Mouse (Mus musculus) urinary bladder, postnatal 10 days (tissue): Measurements from ENCODE around the gene Art2b.
"Not testable (repeated sequence)": the region's sequence is repeated elsewhere in the genome, so short reads cannot be mapped to it uniquely, and the experiment has no call there.

Experiments
- DNase-seq: peaks from one replicate; pipeline ENCODE4 v3.0.0; 2022; ENCODE audit warnings: low spot score

Gene Art2b

DNA sequence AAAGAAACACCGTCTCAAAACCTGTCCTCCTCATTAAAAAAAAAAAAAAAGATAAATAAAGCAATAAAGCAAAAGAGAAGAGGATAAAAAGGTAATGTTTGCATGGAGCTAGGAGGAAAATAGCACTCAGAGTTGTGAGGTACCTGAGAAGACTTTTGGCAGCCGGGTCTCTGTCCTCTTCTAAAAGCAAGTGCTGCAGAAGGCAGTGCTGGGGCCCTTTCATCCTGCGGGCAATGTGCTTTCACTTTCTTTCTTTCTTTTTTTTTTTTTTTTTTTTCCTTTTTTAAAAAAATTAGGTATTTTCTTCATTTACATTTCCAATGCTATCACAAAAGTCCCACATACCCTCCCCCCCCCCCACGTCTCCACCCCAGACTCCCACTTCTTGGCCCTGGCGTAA lies at the start of gene Art2b:
Gene Art2b, minus strand, starts transcription at position 193 of the 400 bp plus-strand sequence.
- DNase-seq, result no peak

GRCm38 (mm10) chr7:101634513-101634912 lies 49.1 kb upstream of the Art2b start:
- DNase-seq, result no peak

DNA sequence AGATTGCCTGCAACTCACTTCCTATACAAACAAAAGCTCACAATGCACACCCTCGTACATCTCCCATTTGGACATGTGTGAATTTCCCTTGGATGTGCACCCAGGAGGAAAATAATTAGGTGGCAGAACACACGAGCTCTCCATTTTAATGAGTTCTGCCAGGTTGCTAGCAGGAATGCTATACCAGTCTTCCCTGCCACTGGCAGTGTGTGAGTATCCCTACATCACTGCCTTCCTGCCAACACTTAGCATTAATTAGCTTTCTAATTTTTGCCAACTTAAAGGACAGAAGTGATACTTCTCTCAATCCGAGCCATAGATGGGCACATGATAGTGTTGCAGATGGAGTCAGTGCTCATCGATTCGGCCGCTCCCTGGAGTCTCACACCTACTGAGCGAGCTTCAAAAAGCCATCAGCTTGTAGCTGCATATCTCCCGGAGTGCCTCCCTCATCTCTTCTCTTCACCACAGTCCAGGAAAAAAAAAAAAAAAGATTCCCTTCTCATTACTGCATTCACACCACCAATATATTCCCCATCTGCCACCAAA lies 48.3 kb upstream of the Art2b start:
- DNase-seq, result no peak

DNA sequence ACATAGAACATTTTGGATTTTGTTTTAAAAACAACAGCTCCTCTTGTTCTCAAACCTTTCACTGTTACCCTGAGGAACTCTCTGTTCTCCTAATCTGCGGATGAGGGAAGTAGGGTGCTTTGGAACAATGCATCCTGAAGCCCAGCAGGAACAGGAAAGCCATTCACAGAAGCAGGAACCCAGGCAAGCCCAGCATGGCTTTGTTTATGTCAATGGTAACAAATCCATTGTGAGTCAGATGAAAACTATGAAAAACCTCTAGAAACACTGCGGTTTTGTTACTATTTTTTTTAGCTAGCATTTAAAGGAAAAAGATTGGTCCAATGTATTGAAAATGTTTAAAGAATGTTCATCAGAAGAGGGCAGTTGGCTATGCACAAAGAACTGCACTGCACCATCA lies 43.1 kb upstream of the Art2b start:
- DNase-seq, result no peak

DNA sequence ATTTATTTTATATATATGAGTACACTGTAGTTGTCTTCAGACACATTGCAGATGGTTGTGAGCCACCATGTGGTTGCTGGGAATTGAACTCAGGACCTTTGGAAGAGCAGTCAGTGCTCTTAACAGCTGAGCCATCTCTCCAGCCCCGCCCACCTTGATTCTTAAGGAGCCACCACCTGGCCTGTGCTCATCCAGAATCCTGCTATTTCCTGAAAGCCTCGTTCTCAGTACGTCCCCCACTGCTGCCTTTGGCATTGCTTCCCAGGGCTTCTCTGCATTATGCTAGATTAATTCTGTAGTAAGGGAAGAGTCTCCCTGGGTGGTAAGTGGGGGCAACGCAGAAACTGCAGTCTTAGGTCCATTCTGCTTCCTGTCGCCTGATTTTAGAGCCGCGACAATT lies 41.8 kb upstream of the Art2b start:
- DNase-seq, result not testable (repeated sequence)

DNA sequence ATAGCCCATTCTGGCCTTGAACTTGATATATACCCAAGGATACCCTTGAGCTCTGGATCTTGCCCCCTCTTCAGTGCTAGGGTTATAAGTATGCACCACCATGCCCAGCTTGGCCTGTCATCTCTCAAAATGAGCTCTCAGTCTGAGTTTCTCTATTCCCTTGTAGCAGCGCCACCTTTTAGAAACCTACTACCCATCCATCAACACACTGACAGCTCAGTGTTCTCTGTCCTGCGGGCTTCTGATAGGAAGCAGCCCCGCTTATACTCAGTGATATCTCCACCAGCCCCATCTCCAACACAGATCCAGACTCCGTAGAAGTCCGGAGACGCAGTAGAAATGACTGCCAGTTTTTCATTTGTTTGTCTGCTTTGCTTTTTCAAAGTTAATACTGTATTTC lies 38.9 kb upstream of the Art2b start:
- DNase-seq, result no peak

- not testable (repeated sequence) for DNase-seq
These were observed 36.5 kb upstream of the Art2b start for GRCm38 (mm10) chr7:101621861-101622260.

DNA sequence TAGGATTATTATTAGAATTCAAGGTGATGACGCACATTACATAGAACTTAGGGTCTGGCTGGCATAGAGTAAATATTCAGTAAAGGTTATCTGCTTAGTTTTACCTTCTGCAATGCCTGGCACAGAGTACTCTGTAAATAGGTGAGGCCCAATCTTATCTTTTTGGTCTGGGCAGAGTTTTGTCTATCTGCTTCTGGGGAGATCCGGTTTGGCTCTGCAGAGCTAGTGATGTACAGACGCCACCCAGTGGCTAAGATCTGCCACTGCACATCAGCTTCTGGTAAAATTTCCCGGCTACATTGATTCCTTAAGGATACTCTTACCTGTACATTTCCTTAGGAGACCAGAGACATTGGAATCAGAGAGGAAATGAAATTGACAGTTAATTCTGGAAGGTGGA lies 35.0 kb upstream of the Art2b start:
- no peak for DNase-seq

DNA sequence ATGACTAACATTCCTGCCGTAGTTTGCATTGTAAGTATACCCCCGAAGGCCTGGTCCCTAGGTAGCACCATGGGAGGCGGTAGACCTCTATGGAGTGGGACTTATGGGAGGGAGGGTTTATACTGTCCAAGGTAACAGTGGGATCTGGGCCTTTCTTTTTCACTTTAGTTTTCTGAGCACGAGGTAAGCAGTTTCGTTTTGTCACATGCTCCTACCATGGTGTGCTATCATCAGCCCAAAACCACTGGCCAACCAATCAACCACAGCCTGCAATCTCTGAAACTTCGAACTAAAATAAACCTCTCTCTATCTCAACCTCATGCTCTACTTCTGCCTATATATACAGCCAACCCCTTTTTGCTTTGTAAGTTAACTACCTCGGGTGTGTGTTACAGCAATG lies 32.9 kb upstream of the Art2b start:
- DNase-seq, result no peak

DNA sequence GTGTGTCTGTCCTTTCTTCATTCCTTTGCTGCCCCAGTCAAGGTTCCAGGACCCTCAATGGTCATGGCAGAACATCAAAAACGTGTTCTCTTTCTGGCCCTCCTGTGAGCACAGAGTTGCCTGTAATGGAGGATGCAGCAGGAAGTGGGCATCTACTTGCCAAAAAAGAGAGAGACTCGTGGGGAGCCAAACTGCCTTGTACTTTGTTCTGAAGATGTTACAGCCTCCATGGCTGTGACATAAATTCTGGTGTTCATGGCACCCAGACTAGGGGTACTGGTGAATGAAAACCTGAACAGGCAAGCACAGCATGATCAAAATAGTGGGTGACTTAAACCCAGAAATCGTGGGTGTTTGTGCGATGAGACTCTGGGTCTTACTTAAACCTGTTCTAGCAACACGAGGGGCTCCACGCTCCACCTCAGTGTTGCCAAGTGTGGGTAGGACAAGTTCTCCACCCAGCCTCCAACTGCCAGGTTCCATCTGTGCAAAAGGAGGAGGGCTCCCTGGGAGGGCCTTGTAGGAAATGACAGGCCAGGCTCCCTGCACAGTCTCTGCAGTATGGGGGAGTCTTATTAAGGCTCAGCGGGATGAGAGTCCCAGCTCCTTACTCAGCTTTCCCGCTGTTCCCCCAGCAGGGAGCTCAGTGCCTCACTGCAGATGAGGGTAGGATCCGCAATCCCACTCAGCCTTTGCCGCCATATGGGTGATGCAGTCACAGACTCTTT lies 32.2 kb upstream of the Art2b start:
- no peak for DNase-seq

GRCm38 (mm10) chr7:101616136-101616835 lies 30.9 kb upstream of the Art2b start:
- no peak for DNase-seq

GRCm38 (mm10) chr7:101615406-101615805 lies 30.0 kb upstream of the Art2b start:
- DNase-seq, result no peak

GRCm38 (mm10) chr7:101612786-101613527 lies 27.6 kb upstream of the Art2b start:
- not testable (repeated sequence) for DNase-seq

- no peak for DNase-seq
These were observed 22.4 kb upstream of the Art2b start for GRCm38 (mm10) chr7:101607845-101608244.

DNA sequence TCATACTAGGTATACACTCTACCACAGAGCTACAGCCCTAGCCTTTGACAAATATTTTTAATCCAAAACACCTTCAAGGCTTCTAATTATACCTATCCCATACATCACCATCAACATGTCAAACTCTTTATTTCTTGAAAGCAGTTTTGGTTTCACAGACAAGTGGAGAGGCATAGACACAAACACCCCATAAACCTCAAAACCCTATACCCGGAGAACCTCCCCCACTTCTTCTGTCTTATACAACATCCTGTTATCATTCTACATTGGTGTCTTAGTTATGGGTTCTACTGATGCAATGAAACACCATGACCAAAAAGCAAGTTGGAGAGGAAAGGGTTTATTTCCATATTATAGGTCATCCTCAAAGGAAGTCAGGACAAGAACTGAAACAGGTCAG lies 15.0 kb upstream of the Art2b start:
- DNase-seq, result no peak

- no peak for DNase-seq
These were observed 13.1 kb upstream of the Art2b start for GRCm38 (mm10) chr7:101598482-101598881.

DNA sequence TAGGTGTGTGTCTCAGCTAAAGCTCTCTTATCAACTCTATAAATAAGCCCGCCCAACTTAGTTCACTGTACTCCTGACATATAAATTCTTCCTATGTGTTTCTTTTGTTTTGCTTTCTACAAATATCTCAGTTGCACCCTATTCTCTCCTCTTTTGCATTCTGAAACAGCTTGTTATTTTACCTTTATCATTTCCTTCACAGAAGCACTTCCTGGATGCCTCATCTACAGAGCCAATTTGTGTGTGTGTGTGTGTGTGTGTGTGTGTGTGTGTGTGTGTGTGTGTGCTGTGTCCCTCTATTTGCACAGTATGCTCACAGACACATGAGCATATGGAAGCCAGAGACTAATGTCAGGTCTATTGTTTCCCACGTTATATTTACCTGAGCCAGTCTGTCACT lies 9.6 kb upstream of the Art2b start:
- no peak for DNase-seq

DNA sequence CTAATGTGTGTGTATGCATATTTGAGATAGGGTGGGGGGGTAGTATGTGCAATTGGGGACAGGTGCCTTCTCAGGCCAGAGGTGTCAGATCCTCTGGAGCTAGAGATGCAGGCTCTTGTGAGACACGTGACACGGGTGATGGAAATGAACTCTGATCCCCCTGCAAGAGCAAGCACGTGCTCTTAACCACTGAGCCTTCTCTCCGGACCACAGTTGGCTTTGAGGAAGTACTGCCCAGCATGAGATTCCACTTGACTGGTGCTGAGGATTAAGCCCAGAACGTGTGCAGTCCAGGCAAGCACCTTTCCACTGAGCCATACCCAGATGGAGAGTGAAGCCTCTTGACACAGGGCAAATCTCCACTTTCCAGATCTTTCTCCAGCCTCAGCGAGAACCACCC lies 1.1 kb downstream of the Art2b start:
- not testable (repeated sequence) for DNase-seq

- no peak for DNase-seq
These were observed 3.4 kb downstream of the Art2b start for GRCm38 (mm10) chr7:101582012-101582411.

GRCm38 (mm10) chr7:101580863-101581262 lies 4.5 kb downstream of the Art2b start:
- not testable (repeated sequence) for DNase-seq

GRCm38 (mm10) chr7:101574413-101574812 lies 11.0 kb downstream of the Art2b start:
- DNase-seq, result no peak

- not testable (repeated sequence) for DNase-seq
These were observed 11.8 kb downstream of the Art2b start for GRCm38 (mm10) chr7:101573636-101574035.

GRCm38 (mm10) chr7:101564086-101564485 lies 21.3 kb downstream of the Art2b start:
- DNase-seq, result no peak
